Mouse (Mus musculus): ENCODE data around the gene Krtap3-1.
"Not testable (repeated sequence)": the region's sequence is repeated elsewhere in the genome, so short reads cannot be mapped to it uniquely, and the experiment has no call there.

Krtap3-1 gene

DNA sequence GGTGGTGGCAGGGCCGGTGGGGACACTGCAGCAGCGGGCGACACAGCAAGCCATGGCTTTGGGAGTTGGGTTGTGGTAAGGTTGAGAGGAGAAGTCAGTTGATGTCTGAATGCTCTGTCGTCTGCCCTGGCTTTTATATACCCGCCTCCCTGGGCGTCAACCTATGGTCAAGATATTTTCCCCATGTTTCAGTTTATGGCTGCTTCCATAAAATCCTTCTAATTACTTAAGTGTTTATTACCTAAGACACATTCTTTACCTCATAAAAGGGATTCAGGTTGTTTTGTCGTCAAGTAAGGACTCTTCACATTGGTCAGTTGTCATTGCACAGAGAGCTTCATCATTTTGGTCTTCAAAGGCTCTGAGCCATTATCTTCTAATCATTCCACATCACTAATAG is at the start of gene Krtap3-1:
Gene Krtap3-1 (minus strand): TSS at position 101 of the 400 bp plus-strand sequence.
- no peak for DNase-seq (ENCODE audit: low read depth, low spot score)

- no peak for DNase-seq (ENCODE audit: low read depth, low spot score)
Observed at GRCm38 (mm10) chr11:99614796-99615363, 48.5 kb upstream of the Krtap3-1 start, which contains the start of gene Krtap2-4. Krtap2-4 (minus strand) TSS chr11:99614846.

DNA sequence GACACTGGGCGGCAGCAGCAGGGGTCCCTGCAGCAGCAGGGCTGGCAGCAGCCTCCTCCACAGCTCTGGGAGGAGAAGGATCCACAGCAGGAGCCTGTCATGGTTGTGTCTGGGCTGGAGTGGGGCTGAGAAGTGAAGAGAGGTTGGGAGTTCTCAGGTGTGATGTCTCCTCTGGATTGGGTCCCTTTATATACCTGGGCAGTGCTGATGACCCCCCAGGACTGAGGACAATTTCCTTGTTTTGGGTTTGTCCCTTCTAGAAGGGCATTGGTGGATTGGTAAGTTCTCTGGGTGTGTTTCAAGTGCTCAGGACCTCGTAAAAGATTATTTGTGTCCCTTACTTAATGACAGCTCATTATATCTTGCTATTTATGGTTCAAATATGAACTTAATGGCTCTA is 43.7 kb upstream of the Krtap3-1 start, which contains the start of gene Gm11937:
Gene Gm11937 (minus strand): TSS at position 101 of the 400 bp plus-strand sequence.
- not testable (repeated sequence) for DNase-seq (ENCODE audit: low read depth, low spot score)

DNA sequence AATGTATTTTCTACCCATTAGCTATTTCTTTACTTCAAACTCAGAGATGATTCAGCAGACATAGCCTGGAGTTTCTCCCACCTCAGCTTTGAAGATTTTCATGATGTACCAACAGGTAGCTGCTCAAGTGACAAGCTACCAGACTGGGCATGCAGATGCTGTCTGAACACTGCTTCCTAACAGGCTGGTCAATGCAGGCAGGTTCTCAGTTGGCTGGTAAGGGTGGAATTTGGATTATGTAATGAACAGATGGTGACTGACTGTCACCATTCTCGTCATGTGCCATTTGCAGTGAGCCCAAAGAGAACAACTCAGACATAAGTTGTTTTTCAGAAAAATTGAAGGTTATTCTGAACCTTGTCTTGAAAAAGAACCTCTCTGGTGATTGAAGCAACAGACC is 42.7 kb upstream of the Krtap3-1 start:
- DNase-seq (ENCODE audit: low read depth, low spot score), result no peak

GRCm38 (mm10) chr11:99603208-99603607 is 36.8 kb upstream of the Krtap3-1 start, which contains the start of gene Gm11938:
Gm11938 (minus strand) TSS chr11:99603308.
- DNase-seq (ENCODE audit: low read depth, low spot score), result not testable (repeated sequence)

DNA sequence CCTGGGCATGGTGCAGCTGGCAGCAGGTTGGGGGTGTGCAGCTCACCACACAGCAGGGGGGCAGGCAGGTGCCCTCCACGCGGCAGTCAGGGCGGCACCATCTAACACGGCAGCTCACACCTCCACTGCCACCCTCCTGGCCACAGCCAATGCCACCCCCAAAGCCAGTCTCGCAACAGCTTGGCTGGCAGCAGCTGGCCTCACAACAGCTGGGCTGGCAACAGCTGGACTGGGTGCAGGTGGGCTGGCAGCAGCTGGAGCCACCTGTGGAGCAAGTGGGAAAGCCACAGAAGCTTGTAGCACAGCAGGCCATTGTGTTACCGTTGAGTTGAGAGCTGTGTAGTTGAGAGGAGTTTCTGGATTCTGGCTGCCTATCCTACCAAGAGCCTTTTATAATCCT is 31.3 kb upstream of the Krtap3-1 start, which contains the start of gene Krtap9-3:
Gene Krtap9-3 (minus strand): TSS at position 364 of the 400 bp plus-strand sequence.
- DNase-seq (ENCODE audit: low read depth, low spot score), result not testable (repeated sequence)

DNA sequence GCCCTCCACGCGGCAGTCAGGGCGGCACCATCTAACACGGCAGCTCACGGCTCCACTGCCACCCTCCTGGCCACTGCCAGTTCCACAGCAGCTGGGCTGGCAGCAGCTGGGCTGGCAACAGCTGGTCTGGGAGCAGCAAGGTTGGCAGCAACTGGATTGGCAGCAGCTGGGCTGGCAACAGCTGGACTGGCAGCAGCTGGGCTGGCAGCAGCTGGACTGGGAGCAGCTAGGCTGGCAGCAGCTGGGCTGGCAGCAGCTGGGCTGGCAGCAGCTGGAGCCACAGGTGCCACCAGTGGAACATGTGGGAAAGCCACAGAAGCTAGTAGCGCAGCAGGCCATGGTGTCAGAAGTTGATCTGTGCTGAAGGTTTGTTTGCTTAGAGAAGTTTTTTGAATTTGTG is 24.6 kb upstream of the Krtap3-1 start, which contains the start of gene Krtap1-3:
Gene Krtap1-3 (minus strand): TSS at position 359 of the 400 bp plus-strand sequence.
- no peak for DNase-seq (ENCODE audit: low read depth, low spot score)

DNA sequence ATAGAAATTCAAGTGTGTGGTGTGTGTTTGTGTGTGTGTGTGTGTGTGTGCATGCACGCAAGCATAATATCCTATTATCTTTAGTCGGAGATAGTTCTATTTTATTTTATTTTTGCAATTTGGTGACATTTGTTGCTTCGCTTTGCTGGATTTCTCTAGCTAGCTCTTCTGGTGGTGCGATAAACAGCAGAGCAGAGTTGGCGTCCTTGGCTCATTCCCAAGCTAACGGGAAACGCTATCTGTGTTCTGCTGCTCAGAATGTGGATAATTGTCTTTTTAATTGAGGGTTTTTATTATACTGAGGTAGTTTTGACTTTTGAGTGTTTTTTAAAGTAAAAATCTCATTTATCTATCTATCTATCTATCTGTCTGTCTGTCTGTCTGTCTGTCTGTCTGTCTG is 18.7 kb upstream of the Krtap3-1 start:
- no peak for DNase-seq (ENCODE audit: low read depth, low spot score)

GRCm38 (mm10) chr11:99583245-99583704 is 16.8 kb upstream of the Krtap3-1 start, which contains the start of gene Krtap1-4:
Krtap1-4 (minus strand) TSS chr11:99583654.
- no peak for DNase-seq (ENCODE audit: low read depth, low spot score)

DNA sequence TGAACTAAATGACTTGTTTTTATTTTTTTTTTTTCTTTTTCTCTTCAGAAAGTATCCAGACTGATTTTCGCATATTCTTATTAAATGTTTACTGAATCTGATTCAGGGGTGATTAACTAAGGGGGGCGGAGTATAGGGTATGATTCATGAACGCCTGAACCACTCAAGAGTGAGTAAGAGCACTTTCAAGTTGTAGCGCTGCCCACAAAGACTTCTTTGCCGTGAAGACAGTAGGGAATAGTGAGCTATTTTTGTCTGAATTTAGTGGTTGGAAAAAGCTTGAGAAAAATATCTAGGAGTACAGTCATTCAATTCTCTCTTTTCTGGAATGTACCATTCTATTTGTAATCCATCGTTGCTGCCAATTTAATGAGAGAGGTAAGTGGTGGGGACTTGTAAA is 15.1 kb upstream of the Krtap3-1 start:
- no peak for DNase-seq (ENCODE audit: low read depth, low spot score)

DNA sequence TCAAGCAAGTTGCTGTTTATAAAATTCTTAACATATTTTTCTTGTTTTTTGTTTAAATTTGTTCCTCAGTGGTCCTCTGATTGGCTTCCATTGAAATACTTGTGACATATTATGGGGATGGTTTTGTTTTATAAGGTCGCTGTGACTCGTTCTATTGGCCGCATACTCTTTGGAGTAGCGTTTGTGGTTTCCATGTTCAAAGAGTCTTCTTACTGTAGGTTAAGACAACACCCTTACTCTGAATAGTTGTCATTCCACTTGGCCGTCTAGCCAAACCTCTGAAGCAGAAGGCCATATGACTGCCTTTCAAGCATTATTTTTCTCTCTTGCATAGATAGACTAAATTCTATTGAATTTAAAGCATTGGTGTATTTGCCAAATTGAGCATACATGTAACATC is 14.6 kb upstream of the Krtap3-1 start:
- DNase-seq (ENCODE audit: low read depth, low spot score), result no peak

DNA sequence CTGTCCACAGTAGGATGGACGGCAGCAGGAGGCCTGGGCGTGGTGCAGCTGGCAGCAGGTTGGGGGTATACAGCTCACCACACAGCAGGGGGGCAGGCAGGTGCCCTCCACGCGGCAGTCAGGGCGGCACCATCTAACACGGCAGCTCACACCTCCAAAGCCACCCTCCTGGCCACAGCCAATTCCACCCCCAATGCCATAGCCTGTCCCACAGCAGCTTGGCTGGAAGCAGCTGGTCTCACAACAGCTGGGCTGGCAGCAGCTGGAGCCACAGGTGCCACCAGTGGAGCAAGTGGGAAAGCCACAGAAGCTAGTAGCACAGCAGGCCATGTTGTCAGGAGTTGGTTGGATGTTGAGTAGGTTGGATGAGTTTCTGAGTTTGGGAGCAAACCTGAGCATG is 14.2 kb upstream of the Krtap3-1 start, which contains the start of gene Krtap1-5:
Gene Krtap1-5 (minus strand): TSS at position 381 of the 400 bp plus-strand sequence.
- no peak for DNase-seq (ENCODE audit: low read depth, low spot score)

DNA sequence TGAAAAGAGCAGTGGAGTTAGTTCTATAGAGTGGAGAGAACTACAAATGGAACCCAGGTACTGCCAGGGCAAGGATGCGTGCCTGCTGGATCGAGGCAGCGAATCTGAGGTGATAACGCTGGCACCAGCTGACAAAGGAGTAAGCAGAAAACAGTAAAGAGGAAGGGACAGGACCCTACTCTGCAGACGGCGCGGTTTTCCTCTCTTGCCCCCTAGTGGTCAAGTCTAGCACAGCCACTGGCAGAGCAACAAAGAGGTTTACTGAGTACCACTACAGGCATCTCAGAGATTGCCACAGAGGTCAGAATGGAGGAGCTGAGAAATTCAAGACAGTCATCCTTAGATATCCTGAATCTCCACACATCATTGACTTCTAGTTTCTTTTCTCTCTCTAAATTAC is 7.7 kb upstream of the Krtap3-1 start:
- peak; percentile 53 for DNase-seq (ENCODE audit: low read depth, low spot score)

DNA sequence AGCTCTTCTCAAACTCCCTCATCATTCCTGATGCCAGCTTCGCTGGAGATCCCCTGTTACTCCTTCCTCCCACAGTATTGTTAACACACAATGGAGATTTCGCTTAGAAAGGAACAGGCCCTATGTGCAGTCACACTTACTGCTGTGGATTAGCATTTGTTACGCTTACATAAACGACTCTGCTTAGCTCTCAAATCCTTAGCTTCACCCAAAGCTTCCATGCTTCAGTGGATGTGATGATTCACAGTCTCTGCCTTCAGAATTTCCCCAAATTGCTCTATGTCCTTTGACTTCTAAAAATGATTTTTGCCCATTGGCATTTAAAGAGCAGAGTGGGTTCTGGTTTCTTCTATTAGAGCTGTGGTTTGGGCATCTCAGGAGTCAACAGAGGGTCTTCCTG is 6.7 kb upstream of the Krtap3-1 start:
- DNase-seq (ENCODE audit: low read depth, low spot score), result no peak

- no peak for DNase-seq (ENCODE audit: low read depth, low spot score)
Observed at GRCm38 (mm10) chr11:99562580-99562979, 3.9 kb downstream of the Krtap3-1 start.

DNA sequence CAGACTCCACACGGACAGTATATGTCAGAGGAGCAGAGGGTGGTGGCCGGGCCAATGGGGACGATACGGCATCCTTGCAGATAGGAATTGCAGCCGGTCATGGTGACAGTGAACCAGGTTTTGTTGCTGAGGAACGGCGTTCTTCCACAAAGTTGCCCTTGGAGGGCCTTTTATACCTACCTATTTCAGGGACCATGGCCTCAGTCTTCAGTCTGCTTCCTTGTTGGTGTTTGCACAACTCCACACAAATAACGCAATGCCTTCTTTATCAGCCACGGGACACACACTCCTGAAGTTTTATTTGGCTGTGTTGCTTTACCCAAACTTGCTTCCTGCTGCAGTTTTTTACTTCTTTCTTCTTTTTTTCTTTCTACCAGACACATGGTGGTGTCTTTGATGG is 7.1 kb downstream of the Krtap3-1 start, which contains the start of gene Gm11939:
Gene Gm11939 (minus strand): TSS at position 101 of the 400 bp plus-strand sequence.
- no peak for DNase-seq (ENCODE audit: low read depth, low spot score)

- DNase-seq (ENCODE audit: low read depth, low spot score), result no peak
Observed at GRCm38 (mm10) chr11:99557976-99558745, 8.3 kb downstream of the Krtap3-1 start.

DNA sequence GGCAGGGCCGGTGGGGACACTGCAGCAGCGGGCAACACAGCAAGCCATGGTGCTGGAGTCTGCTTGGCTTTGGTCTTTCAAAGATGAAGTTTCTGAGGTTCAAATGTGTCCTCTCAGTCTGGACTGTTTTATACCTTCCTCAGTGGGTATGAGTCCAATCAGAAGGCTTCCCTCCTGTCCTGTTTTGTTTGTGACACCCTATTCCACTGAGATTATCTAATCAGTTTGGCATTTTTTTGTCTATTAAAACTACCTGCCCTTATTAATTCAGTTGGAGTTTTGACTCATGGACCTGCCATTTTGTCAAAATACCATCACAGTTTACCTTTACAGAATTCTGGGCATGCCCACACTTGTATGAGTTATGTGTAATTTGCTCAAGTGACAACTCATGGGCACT is 9.7 kb downstream of the Krtap3-1 start, which contains the start of gene Krtap3-2:
Gene Krtap3-2 (minus strand): TSS at position 101 of the 400 bp plus-strand sequence.
- no peak for DNase-seq (ENCODE audit: low read depth, low spot score)

DNA sequence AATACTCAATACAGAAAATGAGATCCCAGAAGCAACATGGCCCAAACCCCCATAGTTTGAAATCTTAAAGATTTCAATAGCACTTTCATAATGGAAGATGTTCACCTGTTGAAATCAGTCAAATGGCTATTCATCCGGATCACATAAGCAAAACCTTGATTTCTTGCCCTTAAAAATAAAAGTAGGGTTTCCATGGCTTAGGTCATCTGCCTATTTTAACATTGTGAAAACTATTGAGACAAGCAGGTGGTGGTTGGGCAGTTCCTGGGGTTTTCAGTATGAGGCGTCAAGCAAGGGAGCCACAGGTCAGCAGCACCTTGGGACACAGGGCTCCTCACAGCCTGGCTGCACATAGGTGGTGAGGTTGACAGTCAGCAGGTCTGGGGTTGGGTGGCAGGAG is 10.2 kb downstream of the Krtap3-1 start:
- DNase-seq (ENCODE audit: low read depth, low spot score), result no peak

DNA sequence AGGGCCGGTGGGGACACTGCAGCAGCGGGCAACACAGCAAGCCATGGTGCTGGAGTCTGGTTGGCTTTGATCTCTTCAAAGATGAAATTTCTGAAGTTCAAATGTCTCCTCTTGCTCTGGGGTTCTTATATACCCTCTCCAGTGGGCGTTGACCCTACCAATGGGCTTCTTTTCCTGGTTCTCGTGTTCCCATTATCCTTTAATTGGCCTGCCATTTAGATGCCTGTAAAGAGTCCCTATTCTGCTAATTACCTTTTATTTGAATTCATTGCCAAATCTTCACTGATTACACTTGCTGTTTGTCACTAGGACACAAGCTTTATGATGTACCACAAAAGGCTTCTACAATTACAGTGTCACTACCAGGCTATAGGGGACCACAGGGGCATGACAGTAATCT is 15.7 kb downstream of the Krtap3-1 start, which contains the start of gene Krtap3-3:
Gene Krtap3-3 (minus strand): TSS at position 101 of the 400 bp plus-strand sequence.
- DNase-seq (ENCODE audit: low read depth, low spot score), result no peak

DNA sequence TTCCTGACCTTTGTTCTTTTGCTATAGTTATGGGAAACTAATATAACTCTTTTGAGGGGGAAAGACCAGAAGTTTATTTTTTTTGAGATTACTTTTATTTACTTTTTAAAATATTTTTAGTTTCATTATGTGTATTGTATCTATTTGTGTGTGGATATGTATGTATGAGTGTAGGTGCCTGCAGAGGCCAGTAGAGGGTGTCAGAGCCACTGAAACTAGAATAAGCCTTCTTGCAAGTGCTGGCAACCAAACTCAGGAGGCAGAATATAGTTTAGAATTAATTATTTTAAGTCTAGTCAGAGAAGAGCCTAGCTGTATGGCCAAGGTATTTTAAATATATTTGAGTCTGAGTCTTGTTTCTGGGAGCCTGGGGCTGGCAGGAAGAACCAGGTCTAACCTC is 18.5 kb downstream of the Krtap3-1 start:
- no peak for DNase-seq (ENCODE audit: low read depth, low spot score)

GRCm38 (mm10) chr11:99539721-99540120 is 26.7 kb downstream of the Krtap3-1 start:
- no peak for DNase-seq (ENCODE audit: low read depth, low spot score)
